Mouse (Mus musculus): ENCODE measurements around the gene Dmac2. TPM values are rescaled to one million over a fixed set of nuclear protein-coding genes. Genes with fewer than 3 reads are reported as not detected.
A peak's percentile ranks its signal among the peaks of the same experiment; 100 is the strongest.

Gene Dmac2
- polyA plus RNA-seq, 1 experiment from 2014 or later: 30.4 TPM

- Histone ChIP-seq H3K4me1 (no peaks in the 10 kb centered on the region), H3K27ac (no peak overlapping the region), H3K4me3 (no peak overlapping the region), H3K36me3 (peaks cover 40% of the 10 kb centered on the region), H3K9me3 (replicated peaks) (no peaks in the 10 kb centered on the region), H3K4me2 (replicated peaks) (no peak overlapping the region), H3K9ac (no peak overlapping the region), H3K27me3 (no peaks in the 10 kb centered on the region)
- no peak for ATAC-seq (ENCODE audit: low FRiP score)
- 92% methylated on average over 4 of the region's 4 CpGs for WGBS
Measured at GRCm38 (mm10) chr7:25639754-25640153, 20.5 kb downstream of the Dmac2 start.

GRCm38 (mm10) chr7:25644136-25644535, 24.9 kb downstream of the Dmac2 start:
- peaks cover 14% of the 10 kb centered on the region for H3K36me3 ChIP-seq
- H3K4me3 ChIP-seq: no peak overlapping the region
- H3K27ac ChIP-seq: no peak overlapping the region
- H3K4me1 ChIP-seq: 0 out of 2 replicates have a peak, but pooled peaks cover 4% of the 10 kb centered on the region
- no peak for ATAC-seq (ENCODE audit: low FRiP score)
- H3K9me3 ChIP-seq (replicated peaks): no peaks in the 10 kb centered on the region
- H3K27me3 ChIP-seq: no peaks in the 10 kb centered on the region
- no peak overlapping the region for H3K9ac ChIP-seq
- WGBS: 79% methylated on average over 10 of the region's 10 CpGs
- H3K4me2 ChIP-seq (replicated peaks): no peak overlapping the region

- ATAC-seq (ENCODE audit: low FRiP score): no peak
- Histone ChIP-seq H3K36me3 (peaks cover 14% of the 10 kb centered on the region), H3K4me2 (replicated peaks) (no peak overlapping the region), H3K9ac (no peak overlapping the region), H3K4me3 (no peak overlapping the region), H3K27me3 (no peaks in the 10 kb centered on the region), H3K4me1 (0 out of 2 replicates have a peak, but pooled peaks cover 5% of the 10 kb centered on the region), H3K27ac (no peak overlapping the region), H3K9me3 (replicated peaks) (no peaks in the 10 kb centered on the region)
- 73% methylated on average over 4 of the region's 4 CpGs for WGBS
Measured at GRCm38 (mm10) chr7:25644631-25645030, 25.4 kb downstream of the Dmac2 start.

- 59% methylated on average over 14 of the region's 14 CpGs for WGBS
Measured at GRCm38 (mm10) chr7:25645074-25645473, 25.9 kb downstream of the Dmac2 start.

GRCm38 (mm10) chr7:25647574-25648123, 28.4 kb downstream of the Dmac2 start:
- WGBS: 47% methylated on average over 5 of the region's 5 CpGs
- Histone ChIP-seq H3K9ac (no peak overlapping the region), H3K27me3 (no peaks in the 10 kb centered on the region), H3K9me3 (replicated peaks) (no peaks in the 10 kb centered on the region), H3K4me1 (0 out of 2 replicates have a peak, but pooled peaks cover 5% of the 10 kb centered on the region), H3K36me3 (peaks cover 3% of the 10 kb centered on the region; the same call in 1 of the 2 replicates), H3K27ac (no peak overlapping the region), H3K4me2 (replicated peaks) (no peak overlapping the region), H3K4me3 (no peak overlapping the region)
- no peak for ATAC-seq (ENCODE audit: low FRiP score)

More at GRCm38 (mm10) chr7:25645074-25645473, 25.9 kb downstream of the Dmac2 start:
- H3K36me3 ChIP-seq: peaks cover 10% of the 10 kb centered on the region
- no peaks in the 10 kb centered on the region for H3K27me3 ChIP-seq
- H3K4me1 ChIP-seq: 0 out of 2 replicates have a peak, but pooled peaks cover 5% of the 10 kb centered on the region
- H3K9ac ChIP-seq: no peak overlapping the region
- no peak overlapping the region for H3K4me2 ChIP-seq (replicated peaks)
- H3K9me3 ChIP-seq (replicated peaks): no peaks in the 10 kb centered on the region
- no peak for ATAC-seq (ENCODE audit: low FRiP score)
- no peak overlapping the region for H3K27ac ChIP-seq
- no peak overlapping the region for H3K4me3 ChIP-seq

GRCm38 (mm10) chr7:25649839-25650238, 30.6 kb downstream of the Dmac2 start:
- Histone ChIP-seq H3K9ac (no peak overlapping the region), H3K4me1 (0 out of 2 replicates have a peak, but pooled peaks cover 5% of the 10 kb centered on the region), H3K9me3 (replicated peaks) (no peaks in the 10 kb centered on the region), H3K36me3 (peaks cover 6% of the 10 kb centered on the region; the same call in 1 of the 2 replicates), H3K27ac (no peak overlapping the region), H3K27me3 (no peaks in the 10 kb centered on the region), H3K4me3 (no peak overlapping the region), H3K4me2 (replicated peaks) (no peak overlapping the region)
- WGBS: 79% methylated on average over 5 of the region's 5 CpGs
- ATAC-seq (ENCODE audit: low FRiP score): no peak

GRCm38 (mm10) chr7:25651281-25651680, 32.1 kb downstream of the Dmac2 start:
- H3K27ac ChIP-seq: no peak overlapping the region
- H3K36me3 ChIP-seq: peaks cover 6% of the 10 kb centered on the region; the same call in 1 of the 2 replicates
- no peaks in the 10 kb centered on the region for H3K27me3 ChIP-seq
- 90% methylated on average over 8 of the region's 8 CpGs for WGBS
- ATAC-seq (ENCODE audit: low FRiP score): no peak
- H3K9ac ChIP-seq: no peak overlapping the region
- H3K4me2 ChIP-seq (replicated peaks): no peak overlapping the region
- no peak overlapping the region for H3K4me3 ChIP-seq
- H3K9me3 ChIP-seq (replicated peaks): no peaks in the 10 kb centered on the region
- H3K4me1 ChIP-seq: 0 out of 2 replicates have a peak, but pooled peaks cover 5% of the 10 kb centered on the region

- ATAC-seq (ENCODE audit: low FRiP score): no peak
- Histone ChIP-seq H3K27me3 (no peaks in the 10 kb centered on the region), H3K9ac (no peak overlapping the region), H3K4me2 (replicated peaks) (no peak overlapping the region), H3K27ac (no peak overlapping the region), H3K4me1 (peaks cover 12% of the 10 kb centered on the region), H3K4me3 (no peak overlapping the region), H3K9me3 (replicated peaks) (no peaks in the 10 kb centered on the region), H3K36me3 (peaks cover 6% of the 10 kb centered on the region; the same call in 1 of the 2 replicates)
- WGBS: 91% methylated on average over 12 of the region's 12 CpGs
Measured at GRCm38 (mm10) chr7:25652244-25652759, 33.1 kb downstream of the Dmac2 start.

- H3K27ac ChIP-seq: no peak overlapping the region
- 83% methylated on average over 11 of the region's 11 CpGs for WGBS
- no peaks in the 10 kb centered on the region for H3K27me3 ChIP-seq
- H3K36me3 ChIP-seq: peaks cover 6% of the 10 kb centered on the region; the same call in 1 of the 2 replicates
- H3K9me3 ChIP-seq (replicated peaks): no peaks in the 10 kb centered on the region
- peaks cover 25% of the 10 kb centered on the region for H3K4me1 ChIP-seq
- no peak overlapping the region for H3K9ac ChIP-seq
- H3K4me3 ChIP-seq: no peak overlapping the region
- H3K4me2 ChIP-seq (replicated peaks): no peak overlapping the region
- ATAC-seq (ENCODE audit: low FRiP score): no peak
Measured at GRCm38 (mm10) chr7:25655601-25656428, 36.6 kb downstream of the Dmac2 start.

GRCm38 (mm10) chr7:25657785-25658184, 38.6 kb downstream of the Dmac2 start:
- peak overlapping the region; percentile 70 for H3K4me3 ChIP-seq
- H3K9me3 ChIP-seq (replicated peaks): no peaks in the 10 kb centered on the region
- ATAC-seq (ENCODE audit: low FRiP score): no peak
- H3K4me1 ChIP-seq: peaks cover 25% of the 10 kb centered on the region
- H3K27me3 ChIP-seq: no peaks in the 10 kb centered on the region
- peak overlapping the region; percentile 89 for H3K4me2 ChIP-seq (replicated peaks)
- H3K27ac ChIP-seq: no peak overlapping the region
- WGBS: 41% methylated on average over 10 of the region's 10 CpGs
- H3K9ac ChIP-seq: peak overlapping the region; percentile 69
- 0 out of 2 replicates have a peak, but pooled peaks cover 7% of the 10 kb centered on the region for H3K36me3 ChIP-seq

GRCm38 (mm10) chr7:25658657-25659472, 39.7 kb downstream of the Dmac2 start, which contains the start of the genes Bckdha and Exosc5:
Gene Bckdha (minus strand): TSS chr7:25658981.
Gene Exosc5 (plus strand): TSS chr7:25659164.
- Histone ChIP-seq H3K9ac (peak within 1 kb of the TSS; percentile 69), H3K27ac (peak within 1 kb of the TSS; percentile 41; the same call in 1 of the 2 replicates), H3K27me3 (no peaks in the 10 kb centered on the region), H3K4me1 (peaks cover 25% of the 10 kb centered on the region), H3K36me3 (peaks cover 13% of the 10 kb centered on the region; the same call in 1 of the 2 replicates), H3K9me3 (replicated peaks) (no peaks in the 10 kb centered on the region), H3K4me3 (peak within 1 kb of the TSS; percentile 70), H3K4me2 (replicated peaks) (peak within 1 kb of the TSS; percentile 89)
- peak; percentile 98 for ATAC-seq (ENCODE audit: low FRiP score)
- 0% methylated on average over 50 of the region's 50 CpGs for WGBS
